Mouse (Mus musculus) limb, embryonic 14.5 days (tissue): ENCODE results near the gene Rassf4. TPM values are rescaled to one million over a fixed set of nuclear protein-coding genes. Genes with fewer than 3 reads are reported as not detected.

Experiments used
- ATAC-seq: fragments of 200-750 bp; cut with Nextera tagmentation; 2 replicates; pipeline ENCODE4 v1.8.0; 2017; ENCODE audit warnings: low read depth, moderate number of reproducible peaks, moderate TSS enrichment; ENCODE audit not compliant: low FRiP score
- DNase-seq: peaks from one replicate; pipeline ENCODE4 v3.0.0-alpha.2; 2015; ENCODE audit warnings: low spot score
- H3K27ac ChIP-seq: fragments of 300-500 bp; sonication (generic); replicated peaks from 2 replicates; pipeline ENCODE4 v1.5.1; 2014; ENCODE audit warnings: low read depth, mild to moderate bottlenecking, low read length, moderate library complexity, mixed read lengths
- H3K27me3 ChIP-seq: fragments of 300-500 bp; sonication (generic); 2 replicates; pipeline ENCODE4 v1.6.1; 2014; ENCODE audit warnings: low read length, mixed read lengths; ENCODE audit not compliant: control insufficient read depth, insufficient read depth
- H3K36me3 ChIP-seq: fragments of 300-500 bp; sonication (generic); 2 replicates; pipeline ENCODE4 v1.6.1; 2014; ENCODE audit warnings: mild to moderate bottlenecking, low read length, moderate library complexity, mixed read lengths; ENCODE audit not compliant: control insufficient read depth, insufficient read depth
- H3K4me1 ChIP-seq: fragments of 300-500 bp; sonication (generic); 2 replicates; pipeline ENCODE4 v1.6.1; 2014; ENCODE audit warnings: antibody characterized with exemption, low read length, mixed read lengths; ENCODE audit not compliant: control insufficient read depth, insufficient read depth
- H3K4me2 ChIP-seq: fragments of 300-500 bp; sonication (generic); replicated peaks from 2 replicates; pipeline ENCODE4 v1.6.1; 2014; ENCODE audit warnings: low read depth, mild to moderate bottlenecking, low read length, moderate library complexity; ENCODE audit not compliant: severe bottlenecking
- H3K4me3 ChIP-seq: fragments of 300-500 bp; sonication (generic); replicated peaks from 2 replicates; pipeline ENCODE4 v1.5.1; 2014; ENCODE audit warnings: low read length
- H3K9ac ChIP-seq: fragments of 300-500 bp; sonication (generic); 2 replicates; pipeline ENCODE4 v1.6.1; 2014; ENCODE audit warnings: mild to moderate bottlenecking, low read depth, low read length, moderate library complexity; ENCODE audit not compliant: severe bottlenecking
- H3K9me3 ChIP-seq: fragments of 300-500 bp; sonication (generic); 2 replicates; pipeline ENCODE4 v1.6.1; 2016; ENCODE audit warnings: low read length; ENCODE audit not compliant: control insufficient read depth
- POLR2A ChIP-seq: fragments of 200-500 bp; IDR thresholded peaks from 2 replicates; pipeline ENCODE4 v1.8.0; 2012; ENCODE audit warnings: inconsistent platforms, mild to moderate bottlenecking, moderate library complexity, borderline replicate concordance; ENCODE audit not compliant: insufficient read depth, insufficient read length; ENCODE audit errors: extremely low read depth
- WGBS: fragments of 180-500 bp; shearing (Covaris S2); extraction: QIAGEN DNeasy Blood & Tissue Kit; methylation state at CpG from one replicate; pipeline ENCODE4 v1.1.7; 2014; 5-methylcytosine and 5-hydroxymethylcytosine counted together
- polyA plus RNA-seq, 2 experiments: library from polyadenylated mRNA; depleted of rRNA in 1 of 2; stranded (reverse) in 1 of 2; unstranded in 1 of 2; fragments of >200 nt; fragmentation: Nextera tagmentation in 1 of 2; extraction: Ambion mirVana in 1 of 2; gene quantifications; 2 replicates each; pipeline versions ENCODE4 v1.2.1 to v1.2.3; 2012 to 2014

Rassf4 gene
- 5.9 and 6.0 TPM in 2 replicates for polyA plus RNA-seq (2012; rRNA removed)
- 11.3 and 14.3 TPM in 2 replicates for polyA plus RNA-seq (2014; fragmentation: Nextera tagmentation; extraction: Ambion mirVana)

DNA sequence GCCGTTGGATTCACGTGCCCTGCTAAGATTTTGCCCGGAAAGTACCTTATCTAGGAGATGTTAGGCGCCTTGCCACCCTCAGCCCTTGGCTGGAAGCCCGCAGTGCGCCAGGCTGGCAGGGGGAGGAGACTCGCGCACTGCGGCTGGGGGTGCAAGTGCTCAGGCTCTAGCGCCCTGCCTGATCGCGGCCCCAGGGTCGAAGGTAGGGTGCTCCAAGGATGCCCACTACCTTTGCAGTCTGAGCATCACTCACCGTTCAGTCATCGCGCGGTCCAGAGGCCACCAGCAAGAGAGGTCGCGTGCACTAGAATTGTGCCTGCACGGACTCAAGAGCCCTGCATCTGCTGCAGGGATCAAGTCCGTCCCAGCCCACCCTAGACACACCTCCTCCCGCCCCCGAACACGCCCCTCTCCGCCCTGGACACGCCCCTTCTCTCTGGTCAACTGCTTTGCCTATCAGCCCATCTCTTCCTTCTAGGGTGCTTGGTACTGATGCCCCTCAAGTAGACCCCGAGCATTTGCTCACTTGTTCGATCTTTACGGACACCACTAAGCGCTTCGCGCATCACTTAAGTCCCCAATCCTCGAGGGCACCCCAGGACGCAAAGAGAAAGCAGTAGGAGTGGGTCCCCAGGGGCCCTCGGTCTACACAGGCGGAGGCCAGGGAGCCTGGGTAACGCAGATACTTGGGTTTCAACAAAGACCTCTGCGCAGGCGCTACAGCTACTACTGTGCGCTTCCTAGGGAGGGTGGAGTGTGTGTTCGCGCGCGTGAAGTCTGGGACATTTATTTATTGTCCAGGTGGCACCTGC is at the start of gene Rassf4:
TSS of gene Rassf4 (minus strand) at position 482 of the 812 bp plus-strand sequence.
- Histone ChIP-seq H3K36me3 (no peaks in the 10 kb centered on the region), H3K4me3 (peak within 1 kb of the TSS; percentile 50), H3K9ac (peak within 1 kb of the TSS; percentile 47), H3K27ac (no peak within 1 kb of the TSS), H3K9me3 (no peaks in the 10 kb centered on the region), H3K4me1 (peaks cover 6% of the 10 kb centered on the region; the same call in 1 of the 2 replicates), H3K4me2 (peak within 1 kb of the TSS; percentile 98), H3K27me3 (no peaks in the 10 kb centered on the region)
- WGBS: under 1% methylated on average over 40 of the region's 44 CpGs
- ATAC-seq (peak; percentile 83), DNase-seq (peak; percentile 74)
- TF ChIP-seq POLR2A: no peak

DNA sequence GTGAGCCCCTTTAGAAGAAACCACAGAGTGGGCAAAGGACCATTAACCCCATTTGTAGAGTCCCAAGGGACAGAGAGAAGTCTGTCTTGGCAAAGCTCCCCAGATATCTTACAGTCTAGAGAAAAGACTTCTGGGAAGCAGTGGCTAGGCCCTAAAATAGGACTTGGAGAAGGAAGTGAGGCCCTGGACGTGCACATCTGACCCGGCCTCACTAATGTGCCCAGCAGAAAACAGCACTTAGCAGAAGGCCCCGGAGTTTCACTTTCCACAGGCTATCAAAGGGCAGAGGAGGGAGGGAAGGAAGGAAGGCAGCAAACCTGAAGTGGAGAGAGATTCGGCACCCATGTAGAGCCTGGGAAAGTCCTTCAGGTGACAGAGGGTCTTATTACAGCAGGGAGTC is 45.2 kb upstream of the Rassf4 start:
- Histone ChIP-seq H3K9me3 (no peaks in the 10 kb centered on the region), H3K27ac (no peak overlapping the region), H3K4me1 (no peaks in the 10 kb centered on the region), H3K4me3 (no peak overlapping the region), H3K36me3 (no peaks in the 10 kb centered on the region), H3K4me2 (no peak overlapping the region), H3K9ac (no peak overlapping the region), H3K27me3 (no peaks in the 10 kb centered on the region)
- DNase-seq (no peak), ATAC-seq (no peak)
- WGBS: 75% methylated on average over 4 of the region's 4 CpGs
- no peak for TF ChIP-seq POLR2A

DNA sequence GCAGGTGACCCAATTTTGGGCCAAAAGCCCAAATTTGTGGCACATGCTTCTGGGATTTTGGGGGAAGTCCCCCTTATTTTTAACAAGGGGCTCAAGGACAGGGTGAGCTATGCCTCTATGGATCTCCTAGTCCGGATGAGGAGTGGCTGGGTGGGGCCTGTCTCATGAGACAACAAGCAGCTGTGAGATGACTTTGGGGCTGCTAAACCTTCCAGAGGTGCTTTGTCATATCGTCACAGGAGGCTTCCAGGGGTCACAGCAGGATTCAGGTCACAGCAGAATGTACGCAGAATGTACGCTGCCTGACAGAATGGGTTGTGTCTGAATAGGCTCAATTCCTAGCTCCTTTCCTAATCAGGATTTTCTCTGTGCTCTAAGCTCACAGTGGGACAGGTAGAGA is 44.6 kb upstream of the Rassf4 start:
- no peak overlapping the region for H3K27ac ChIP-seq
- H3K4me1 ChIP-seq: no peaks in the 10 kb centered on the region
- DNase-seq (no peak), ATAC-seq (no peak)
- no peak overlapping the region for H3K4me2 ChIP-seq
- no peak overlapping the region for H3K4me3 ChIP-seq
- no peak overlapping the region for H3K9ac ChIP-seq
- WGBS: 83% methylated on average over 4 of the region's 4 CpGs
- no peaks in the 10 kb centered on the region for H3K36me3 ChIP-seq
- H3K9me3 ChIP-seq: no peaks in the 10 kb centered on the region
- H3K27me3 ChIP-seq: no peaks in the 10 kb centered on the region
- TF ChIP-seq POLR2A: no peak

DNA sequence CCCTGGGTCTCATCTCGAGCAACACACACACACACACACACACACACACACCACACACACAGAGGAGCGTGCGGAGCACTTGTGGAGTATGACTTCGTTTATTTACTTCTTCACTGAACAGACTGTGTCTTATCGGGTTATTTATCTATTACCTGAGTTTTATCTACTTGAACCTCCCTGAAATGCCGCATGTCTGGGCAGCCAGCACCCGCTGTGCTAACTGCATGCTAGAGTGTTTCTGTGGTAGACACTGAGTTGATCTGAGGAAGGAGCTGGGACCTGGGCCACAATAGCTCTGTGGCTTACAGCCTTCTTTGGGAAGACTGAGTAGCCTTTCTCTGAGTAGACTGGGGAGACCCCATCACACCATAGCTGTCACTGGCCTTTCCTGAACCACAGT is 44.1 kb upstream of the Rassf4 start:
- H3K9ac ChIP-seq: no peak overlapping the region
- H3K4me2 ChIP-seq: no peak overlapping the region
- no peak for TF ChIP-seq POLR2A
- no peaks in the 10 kb centered on the region for H3K27me3 ChIP-seq
- no peaks in the 10 kb centered on the region for H3K36me3 ChIP-seq
- H3K4me3 ChIP-seq: no peak overlapping the region
- 92% methylated on average over 7 of the region's 7 CpGs for WGBS
- H3K4me1 ChIP-seq: no peaks in the 10 kb centered on the region
- no peak for ATAC-seq
- no peak overlapping the region for H3K27ac ChIP-seq
- no peaks in the 10 kb centered on the region for H3K9me3 ChIP-seq
- DNase-seq: no peak

DNA sequence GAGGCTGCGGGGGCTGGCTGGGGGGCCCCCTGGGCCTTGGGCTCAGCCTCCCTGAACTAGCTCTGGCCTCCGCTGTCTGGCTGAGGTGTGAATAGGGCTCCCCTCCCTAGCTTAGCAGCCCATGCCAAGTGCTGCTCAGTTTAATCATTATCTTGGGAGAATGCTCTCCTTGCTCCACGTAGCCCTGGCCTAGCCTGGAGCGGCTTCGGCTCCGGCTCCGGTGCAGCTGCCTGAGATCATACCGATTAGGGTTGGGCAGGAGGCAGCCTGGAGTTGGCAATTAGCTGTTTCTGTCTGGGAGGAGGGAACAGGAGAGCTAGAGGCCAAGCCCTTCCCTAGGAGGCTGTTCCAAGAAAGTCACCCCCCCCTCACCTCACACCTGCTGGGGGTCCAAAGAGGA is 42.9 kb upstream of the Rassf4 start, which contains the start of gene Tmem72:
TSS of gene Tmem72 (minus strand) at position 248 of the 400 bp plus-strand sequence.
- WGBS: 63% methylated on average over 8 of the region's 8 CpGs
- Histone ChIP-seq H3K27ac (no peak within 1 kb of the TSS), H3K9ac (no peak within 1 kb of the TSS), H3K4me2 (no peak within 1 kb of the TSS), H3K27me3 (no peaks in the 10 kb centered on the region), H3K4me3 (no peak within 1 kb of the TSS), H3K4me1 (no peaks in the 10 kb centered on the region), H3K36me3 (no peaks in the 10 kb centered on the region), H3K9me3 (no peaks in the 10 kb centered on the region)
- TF ChIP-seq POLR2A: no peak
- ATAC-seq (no peak), DNase-seq (no peak)

DNA sequence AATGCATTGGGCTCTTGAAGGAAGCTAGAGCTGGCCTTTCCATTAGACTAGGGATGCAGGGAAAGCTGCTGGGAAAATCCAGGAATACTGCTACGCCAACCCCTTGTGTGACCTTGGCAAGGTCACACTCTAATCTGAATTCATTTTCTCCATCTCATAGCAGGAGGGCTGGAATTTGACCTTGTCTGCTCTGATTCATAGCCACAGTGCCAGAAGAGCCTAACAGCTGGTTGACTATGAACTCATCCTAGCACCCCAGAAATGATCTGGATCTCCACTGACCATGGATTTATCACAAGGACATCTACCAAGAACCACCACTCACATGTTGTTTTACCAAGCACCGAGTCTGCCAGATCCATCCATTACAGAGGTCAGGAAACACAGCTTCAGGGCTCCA is 41.4 kb upstream of the Rassf4 start:
- 91% methylated on average over 2 of the region's 2 CpGs for WGBS
- H3K9ac ChIP-seq: no peak overlapping the region
- H3K27ac ChIP-seq: no peak overlapping the region
- H3K9me3 ChIP-seq: no peaks in the 10 kb centered on the region
- DNase-seq (no peak), ATAC-seq (no peak)
- no peaks in the 10 kb centered on the region for H3K36me3 ChIP-seq
- H3K4me1 ChIP-seq: no peaks in the 10 kb centered on the region
- H3K4me2 ChIP-seq: no peak overlapping the region
- no peak for TF ChIP-seq POLR2A
- no peak overlapping the region for H3K4me3 ChIP-seq
- H3K27me3 ChIP-seq: no peaks in the 10 kb centered on the region
